Mouse (Mus musculus) forebrain, embryonic 15.5 days (tissue): ENCODE measurements around the gene Pla2g12b. TPM values are rescaled to one million over a fixed set of nuclear protein-coding genes. Genes with fewer than 3 reads are reported as not detected.

ENCODE experiments used
- polyA plus RNA-seq: library from polyadenylated mRNA; unstranded; fragments of >200 nt; fragmentation: Nextera tagmentation; extraction: Ambion mirVana; gene quantifications from 2 replicates; pipeline ENCODE4 v1.2.1, GENCODE M21; 2015

Gene Pla2g12b
- polyA plus RNA-seq, 1 experiment from 2014 or later: not detected

Other genes with a start within 250 kb of the Pla2g12b start
- 25.2 and 25.8 TPM in 2 replicates for gene Sept10, start 181.8 kb upstream of the Pla2g12b start, polyA plus RNA-seq
- gene Sowahc, start 181.7 kb upstream of the Pla2g12b start, polyA plus RNA-seq: 16.2 and 17.8 TPM in 2 replicates
- gene P4ha1, start 80.4 kb upstream of the Pla2g12b start, polyA plus RNA-seq: 29.9 and 34.7 TPM in 2 replicates
- gene Gm10273, start 8.0 kb upstream of the Pla2g12b start, polyA plus RNA-seq: 5.4 TPM in 1 of 2 replicates, not detected in the other
- gene Oit3, start 38.1 kb downstream of the Pla2g12b start, polyA plus RNA-seq: 0.15 and 0.19 TPM in 2 replicates
- not detected in 2 replicates for gene Gm10322, start 212.4 kb downstream of the Pla2g12b start, polyA plus RNA-seq
- 22.1 and 22.8 TPM in 2 replicates for gene Mcu, start 213.0 kb downstream of the Pla2g12b start, polyA plus RNA-seq